Mouse (Mus musculus) hindbrain, embryonic 15.5 days (tissue): Measurements from ENCODE around the gene Mapk14. TPM values are rescaled to one million over a fixed set of nuclear protein-coding genes. Genes with fewer than 3 reads are reported as not detected.

Experiments
- ATAC-seq: fragments of 200-750 bp; cut with Nextera tagmentation; 2 replicates; pipeline ENCODE4 v1.8.0; 2017; ENCODE audit warnings: low read depth, moderate number of reproducible peaks, moderate TSS enrichment; ENCODE audit not compliant: low FRiP score
- H3K27ac ChIP-seq: fragments of 300-500 bp; sonication (generic); replicated peaks from 2 replicates; pipeline ENCODE4 v1.5.1; 2015; ENCODE audit warnings: mild to moderate bottlenecking, inconsistent platforms
- H3K27me3 ChIP-seq: fragments of 300-500 bp; sonication (generic); 2 replicates; pipeline ENCODE4 v1.6.1; 2015; ENCODE audit warnings: control low read depth, inconsistent platforms
- H3K36me3 ChIP-seq: fragments of 300-500 bp; sonication (generic); 2 replicates; pipeline ENCODE4 v1.6.1; 2015; ENCODE audit warnings: control low read depth, inconsistent platforms
- H3K4me1 ChIP-seq: fragments of 300-500 bp; sonication (generic); replicated peaks from 2 replicates; pipeline ENCODE4 v1.6.1; 2015; ENCODE audit warnings: control low read depth, inconsistent platforms
- H3K4me2 ChIP-seq: fragments of 300-500 bp; sonication (generic); 2 replicates; pipeline ENCODE4 v1.6.1; 2015; ENCODE audit warnings: moderate library complexity, mild to moderate bottlenecking, inconsistent platforms
- H3K4me3 ChIP-seq: fragments of 300-500 bp; sonication (generic); 2 replicates; pipeline ENCODE4 v1.5.1; 2015; ENCODE audit warnings: mild to moderate bottlenecking, inconsistent platforms
- H3K9ac ChIP-seq: fragments of 300-500 bp; sonication (generic); 2 replicates; pipeline ENCODE4 v1.6.1; 2015; ENCODE audit warnings: inconsistent platforms
- H3K9me3 ChIP-seq: fragments of 300-500 bp; sonication (generic); 2 replicates; pipeline ENCODE4 v1.6.1; 2016; ENCODE audit warnings: control low read depth, inconsistent platforms
- WGBS: fragments of 180-500 bp; shearing (Covaris S2); methylation state at CpG from one replicate; pipeline ENCODE4 v1.1.7; 2015; 5-methylcytosine and 5-hydroxymethylcytosine counted together
- polyA plus RNA-seq: library from polyadenylated mRNA; unstranded; fragments of >200 nt; fragmentation: Nextera tagmentation; extraction: Ambion mirVana; gene quantifications from 2 replicates; pipeline ENCODE4 v1.2.1, GENCODE M21; 2015

Gene Mapk14
- polyA plus RNA-seq, 1 experiment from 2014 or later = 28.7 TPM

DNA sequence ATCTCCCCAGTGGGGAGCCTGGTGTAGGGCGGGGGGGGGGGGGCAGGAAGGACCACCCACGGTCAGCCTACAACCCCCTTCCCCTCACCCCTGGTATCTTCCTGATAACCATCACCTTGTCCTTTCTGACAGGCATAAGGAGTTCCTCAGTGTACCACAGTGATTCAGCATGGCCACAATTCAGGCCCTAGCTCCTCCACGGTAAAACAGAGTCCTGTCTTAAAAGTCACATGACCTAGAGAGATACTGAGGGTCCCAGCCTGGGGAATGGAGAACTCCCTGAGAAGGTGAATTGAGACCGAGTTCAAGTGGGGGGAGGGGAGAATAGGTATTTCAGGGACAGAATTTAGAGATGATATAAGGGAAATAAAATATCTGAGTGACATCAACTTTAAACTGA is 3.8 kb upstream of the Mapk14 start:
- WGBS = 47% methylated on average over 4 of the region's 4 CpGs
- Histone ChIP-seq H3K27me3 (0 out of 2 replicates have a peak, but pooled peaks cover 4% of the 10 kb centered on the region), H3K4me3 (no peak overlapping the region), H3K9ac (no peak overlapping the region), H3K36me3 (no peaks in the 10 kb centered on the region), H3K4me2 (no peak overlapping the region), H3K4me1 (peaks cover 15% of the 10 kb centered on the region), H3K9me3 (no peaks in the 10 kb centered on the region), H3K27ac (no peak overlapping the region)
- ATAC-seq = no peak

- H3K36me3 ChIP-seq = no peaks in the 10 kb centered on the region
- H3K27me3 ChIP-seq = 0 out of 2 replicates have a peak, but pooled peaks cover 4% of the 10 kb centered on the region
- peaks cover 33% of the 10 kb centered on the region for H3K4me1 ChIP-seq
- no peak for ATAC-seq
- H3K9me3 ChIP-seq = no peaks in the 10 kb centered on the region
- peak within 1 kb of the TSS; percentile 96 for H3K27ac ChIP-seq
- H3K4me3 ChIP-seq = peak within 1 kb of the TSS; percentile 89
- WGBS = 10% methylated on average over 40 of the region's 40 CpGs
- H3K4me2 ChIP-seq = peak within 1 kb of the TSS; percentile 82
- peak within 1 kb of the TSS; percentile 81 for H3K9ac ChIP-seq
These were observed 1.4 kb upstream of the Mapk14 start, which contains the start of gene Slc26a8 for GRCm38 (mm10) chr17:28689586-28690283. Gene Slc26a8 (minus strand): TSS chr17:28690233.

- Histone ChIP-seq H3K4me1 (peaks cover 43% of the 10 kb centered on the region), H3K4me3 (peak overlapping the region; percentile 89), H3K9ac (peak overlapping the region; percentile 81), H3K36me3 (no peaks in the 10 kb centered on the region), H3K4me2 (peak overlapping the region; percentile 60), H3K9me3 (no peaks in the 10 kb centered on the region), H3K27ac (peak overlapping the region; percentile 96), H3K27me3 (0 out of 2 replicates have a peak, but pooled peaks cover 4% of the 10 kb centered on the region)
- WGBS = under 1% methylated on average over 53 of the region's 53 CpGs
- ATAC-seq = peak; percentile 65
These were observed 685 bp downstream of the Mapk14 start for GRCm38 (mm10) chr17:28691687-28692340.

GRCm38 (mm10) chr17:28692341-28692710 is 1.2 kb downstream of the Mapk14 start:
- Histone ChIP-seq H3K4me3 (peak overlapping the region; percentile 89), H3K9ac (peak overlapping the region; percentile 81), H3K36me3 (no peaks in the 10 kb centered on the region), H3K4me2 (peak overlapping the region; percentile 60), H3K27ac (peak overlapping the region; percentile 96), H3K9me3 (no peaks in the 10 kb centered on the region), H3K4me1 (peaks cover 47% of the 10 kb centered on the region), H3K27me3 (0 out of 2 replicates have a peak, but pooled peaks cover 4% of the 10 kb centered on the region)
- no peak for ATAC-seq
- 0% methylated on average over 18 of the region's 18 CpGs for WGBS

DNA sequence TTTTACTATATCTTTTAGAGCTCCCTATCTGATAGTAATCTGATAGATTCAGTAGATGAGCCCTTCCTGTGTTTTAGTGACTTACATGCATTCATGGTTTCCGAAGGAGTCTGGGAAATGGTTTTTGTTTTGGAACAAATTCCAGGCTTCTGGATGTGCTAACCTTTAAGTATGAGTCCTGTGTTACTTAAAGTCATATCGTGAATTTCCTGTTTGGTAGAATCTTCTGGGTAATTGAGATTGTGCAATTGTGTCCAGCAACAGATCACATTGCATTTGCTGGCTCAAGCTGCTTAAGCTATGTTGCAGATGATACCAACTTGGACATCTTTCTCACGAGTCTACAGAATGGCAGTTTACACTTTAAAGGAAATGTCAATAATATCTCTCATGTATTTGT is 2.0 kb downstream of the Mapk14 start:
- Histone ChIP-seq H3K27ac (no peak overlapping the region), H3K27me3 (0 out of 2 replicates have a peak, but pooled peaks cover 4% of the 10 kb centered on the region), H3K4me2 (peak overlapping the region; percentile 60), H3K9ac (peak overlapping the region; percentile 81), H3K4me3 (peak overlapping the region; percentile 89), H3K4me1 (peaks cover 55% of the 10 kb centered on the region), H3K36me3 (no peaks in the 10 kb centered on the region), H3K9me3 (no peaks in the 10 kb centered on the region)
- 61% methylated on average over 3 of the region's 3 CpGs for WGBS
- no peak for ATAC-seq

GRCm38 (mm10) chr17:28694078-28694477 is 2.9 kb downstream of the Mapk14 start:
- no peak overlapping the region for H3K27ac ChIP-seq
- no peak overlapping the region for H3K9ac ChIP-seq
- H3K9me3 ChIP-seq = no peaks in the 10 kb centered on the region
- WGBS = 83% methylated on average over 2 of the region's 2 CpGs
- H3K4me1 ChIP-seq = peaks cover 60% of the 10 kb centered on the region
- H3K4me3 ChIP-seq = no peak overlapping the region
- no peak for ATAC-seq
- H3K4me2 ChIP-seq = no peak overlapping the region
- no peaks in the 10 kb centered on the region for H3K27me3 ChIP-seq
- no peaks in the 10 kb centered on the region for H3K36me3 ChIP-seq

DNA sequence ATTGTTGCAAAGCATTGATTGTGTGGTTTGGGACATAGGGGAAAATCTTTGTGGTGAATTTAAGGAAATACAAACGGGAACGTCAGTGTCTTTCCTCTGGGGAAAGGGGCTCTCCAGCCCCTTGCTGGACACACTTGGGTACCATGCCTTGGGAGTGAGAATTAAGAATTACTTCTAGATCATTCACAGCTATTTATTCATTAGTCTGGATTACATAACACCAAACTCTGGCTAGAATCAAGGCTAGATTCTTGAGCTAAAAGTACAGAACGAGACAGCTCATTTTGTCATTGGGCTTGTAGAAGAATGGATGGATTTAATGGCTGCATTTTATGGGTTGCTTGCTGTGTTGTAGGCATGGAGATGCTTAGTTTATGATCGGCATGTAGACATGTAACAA is 3.7 kb downstream of the Mapk14 start:
- H3K9me3 ChIP-seq = no peaks in the 10 kb centered on the region
- 81% methylated on average over 4 of the region's 4 CpGs for WGBS
- no peak overlapping the region for H3K27ac ChIP-seq
- no peak for ATAC-seq
- H3K4me3 ChIP-seq = no peak overlapping the region
- H3K27me3 ChIP-seq = no peaks in the 10 kb centered on the region
- no peak overlapping the region for H3K4me2 ChIP-seq
- no peak overlapping the region for H3K9ac ChIP-seq
- no peaks in the 10 kb centered on the region for H3K36me3 ChIP-seq
- peaks cover 53% of the 10 kb centered on the region for H3K4me1 ChIP-seq

DNA sequence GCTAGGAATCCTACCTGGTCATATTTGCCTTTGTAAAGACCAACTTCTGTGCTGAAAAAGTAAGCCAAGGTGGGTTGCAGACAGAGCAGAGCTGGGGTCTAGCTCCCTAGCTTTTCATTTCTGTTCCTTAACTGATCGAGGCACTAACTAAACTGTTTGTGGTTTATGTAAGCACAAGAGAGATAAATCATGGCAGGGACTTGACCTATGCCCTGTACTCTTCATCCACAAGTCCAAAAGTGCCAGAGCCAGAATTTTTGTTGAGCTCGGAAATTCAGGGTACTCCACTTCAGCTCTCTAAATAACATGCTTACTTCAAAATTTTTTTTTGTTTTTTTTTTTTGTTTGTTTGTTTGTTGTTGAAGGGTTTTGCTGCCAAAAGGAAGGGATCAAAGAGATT is 5.5 kb downstream of the Mapk14 start:
- Histone ChIP-seq H3K27me3 (no peaks in the 10 kb centered on the region), H3K4me3 (no peak overlapping the region), H3K27ac (no peak overlapping the region), H3K4me2 (no peak overlapping the region), H3K9me3 (no peaks in the 10 kb centered on the region), H3K9ac (no peak overlapping the region), H3K4me1 (peaks cover 45% of the 10 kb centered on the region), H3K36me3 (no peaks in the 10 kb centered on the region)
- no peak for ATAC-seq
- 61% methylated on average over 2 of the region's 2 CpGs for WGBS

- ATAC-seq = no peak
These were observed 6.4 kb downstream of the Mapk14 start for GRCm38 (mm10) chr17:28697290-28698195.

DNA sequence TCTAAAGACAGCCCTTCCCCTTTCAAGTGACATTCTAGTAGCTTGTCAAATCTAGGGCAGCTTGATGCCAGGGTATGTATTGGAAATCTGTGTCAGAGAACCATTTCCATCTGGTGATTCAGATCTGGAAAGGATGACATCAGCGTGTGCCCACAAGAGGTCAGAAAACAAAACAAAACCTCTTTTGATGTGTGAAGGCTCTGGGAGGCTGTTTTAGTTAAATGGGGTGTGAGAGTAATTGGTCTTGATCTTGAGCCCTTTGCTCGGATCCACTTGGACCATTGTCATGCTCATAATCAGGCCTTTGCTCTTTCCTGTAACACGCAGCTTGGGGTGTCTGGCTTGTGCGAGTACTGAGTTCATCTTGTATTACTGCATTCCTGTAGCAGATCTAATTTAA is 7.1 kb downstream of the Mapk14 start:
- Histone ChIP-seq H3K9ac (no peak overlapping the region), H3K4me2 (no peak overlapping the region), H3K4me3 (no peak overlapping the region), H3K36me3 (no peaks in the 10 kb centered on the region), H3K27ac (no peak overlapping the region), H3K27me3 (no peaks in the 10 kb centered on the region), H3K9me3 (no peaks in the 10 kb centered on the region), H3K4me1 (peaks cover 38% of the 10 kb centered on the region)
- no peak for ATAC-seq
- WGBS = 29% methylated on average over 4 of the region's 4 CpGs

More at GRCm38 (mm10) chr17:28697290-28698195, 6.4 kb downstream of the Mapk14 start:
- H3K4me2 ChIP-seq = no peak overlapping the region
- H3K36me3 ChIP-seq = no peaks in the 10 kb centered on the region
- H3K4me3 ChIP-seq = no peak overlapping the region
- H3K27me3 ChIP-seq = no peaks in the 10 kb centered on the region
- H3K4me1 ChIP-seq = peaks cover 45% of the 10 kb centered on the region
- no peak overlapping the region for H3K9ac ChIP-seq
- H3K9me3 ChIP-seq = no peaks in the 10 kb centered on the region
- no peak overlapping the region for H3K27ac ChIP-seq
- WGBS = 67% methylated on average over 13 of the region's 13 CpGs

DNA sequence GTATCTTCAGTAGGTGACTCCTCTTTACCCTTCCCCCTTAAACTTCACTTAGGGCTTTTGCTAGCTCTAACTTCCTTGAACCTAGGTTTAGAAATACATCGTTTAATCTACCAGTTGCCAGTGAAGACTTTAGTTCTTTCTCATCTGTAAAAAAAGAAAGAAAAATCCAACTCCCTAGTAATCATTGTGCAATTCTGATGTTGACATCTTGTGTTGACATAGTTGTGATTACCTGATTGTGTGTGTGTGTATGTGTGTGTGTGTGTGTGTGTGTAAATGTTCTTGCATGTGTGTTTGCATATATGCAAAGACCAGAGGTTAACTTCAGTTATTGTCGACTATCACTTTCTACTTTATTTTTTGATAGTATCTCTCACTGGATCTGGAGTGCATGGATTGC is 7.5 kb downstream of the Mapk14 start:
- H3K4me1 ChIP-seq = peaks cover 34% of the 10 kb centered on the region
- H3K4me2 ChIP-seq = no peak overlapping the region
- no peak overlapping the region for H3K4me3 ChIP-seq
- no peaks in the 10 kb centered on the region for H3K9me3 ChIP-seq
- no peaks in the 10 kb centered on the region for H3K36me3 ChIP-seq
- ATAC-seq = no peak
- H3K9ac ChIP-seq = no peak overlapping the region
- no peak overlapping the region for H3K27ac ChIP-seq
- no peaks in the 10 kb centered on the region for H3K27me3 ChIP-seq
- 82% methylated on average over 2 of the region's 2 CpGs for WGBS

GRCm38 (mm10) chr17:28699789-28700188 is 8.7 kb downstream of the Mapk14 start:
- H3K27me3 ChIP-seq = no peaks in the 10 kb centered on the region
- WGBS = 82% methylated on average over 7 of the region's 7 CpGs
- ATAC-seq = no peak

More at GRCm38 (mm10) chr17:28699789-28700188, 8.7 kb downstream of the Mapk14 start:
- H3K36me3 ChIP-seq = no peaks in the 10 kb centered on the region
- peaks cover 27% of the 10 kb centered on the region for H3K4me1 ChIP-seq
- no peaks in the 10 kb centered on the region for H3K9me3 ChIP-seq
- no peak overlapping the region for H3K4me3 ChIP-seq
- H3K9ac ChIP-seq = no peak overlapping the region
- no peak overlapping the region for H3K4me2 ChIP-seq
- no peak overlapping the region for H3K27ac ChIP-seq
